Mouse (Mus musculus) myocyte (in vitro differentiated cells): ENCODE data around the gene Vps37b. TPM values are rescaled to one million over a fixed set of nuclear protein-coding genes. Genes with fewer than 3 reads are reported as not detected.

Experiments
- H3K27me3 ChIP-seq: one replicate; pipeline ENCODE4 v1.6.1; 2011; ENCODE audit not compliant: control insufficient read depth, insufficient read depth, insufficient read length
- H3K36me3 ChIP-seq: one replicate; pipeline ENCODE4 v1.6.1; 2011; ENCODE audit not compliant: control insufficient read depth, insufficient read depth
- H3K4me2 ChIP-seq: one replicate; pipeline ENCODE4 v1.6.1; 2011; ENCODE audit warnings: low read depth, control low read depth
- H3K4me3 ChIP-seq: one replicate; pipeline ENCODE4 v1.5.1; 2011; ENCODE audit warnings: mild to moderate bottlenecking, control low read depth, moderate library complexity
- H3K79me2 ChIP-seq: one replicate; pipeline ENCODE4 v1.6.1; 2011; ENCODE audit not compliant: control insufficient read depth, insufficient read depth
- H3ac ChIP-seq: one replicate; pipeline ENCODE4 v1.6.1; 2011; ENCODE audit not compliant: control insufficient read depth, insufficient read length
- CEBPB ChIP-seq: IDR thresholded peaks from 2 replicates; pipeline ENCODE4 v1.6.1; 2011; ENCODE audit warnings: mild to moderate bottlenecking, moderate library complexity; ENCODE audit not compliant: poor library complexity, insufficient read depth, severe bottlenecking
- E2F4 ChIP-seq: IDR thresholded peaks from one replicate; pipeline ENCODE4 v1.6.1; 2011; ENCODE audit warnings: mild to moderate bottlenecking, control low read depth, moderate library complexity; ENCODE audit not compliant: insufficient read depth
- MAX ChIP-seq: IDR thresholded peaks from one replicate; pipeline ENCODE4 v1.6.1; 2011; ENCODE audit warnings: low read depth, mild to moderate bottlenecking, control low read depth
- MYOD1 ChIP-seq, 3 experiments: IDR thresholded peaks; one replicate each; pipeline ENCODE4 v1.6.1; 2011; ENCODE audit warnings: control low read depth in 2 of 3, low read depth in 2 of 3, mild to moderate bottlenecking in 2 of 3, moderate library complexity in 1 of 3; ENCODE audit not compliant: insufficient read length in 2 of 3, control insufficient read depth in 1 of 3
- MYOG ChIP-seq, 3 experiments: IDR thresholded peaks; one replicate each; pipeline ENCODE4 v1.6.1; 2011; ENCODE audit warnings: control low read depth in 2 of 3, low read depth in 2 of 3, mild to moderate bottlenecking in 2 of 3; ENCODE audit not compliant: insufficient read length in 2 of 3, control insufficient read depth in 1 of 3, insufficient read depth in 1 of 3
- POLR2A ChIP-seq: IDR thresholded peaks from one replicate; pipeline ENCODE4 v1.6.1; 2011; ENCODE audit warnings: low read depth, mild to moderate bottlenecking, control low read depth, moderate library complexity; ENCODE audit not compliant: insufficient read length
- POLR2AphosphoS2 ChIP-seq: IDR thresholded peaks from one replicate; pipeline ENCODE4 v1.6.1; 2011; ENCODE audit warnings: low read depth, control low read depth; ENCODE audit not compliant: insufficient read length
- REST ChIP-seq: IDR thresholded peaks from one replicate; pipeline ENCODE4 v1.6.1; 2011; ENCODE audit warnings: mild to moderate bottlenecking, control low read depth, moderate library complexity; ENCODE audit not compliant: insufficient read depth, insufficient read length
- SRF ChIP-seq: IDR thresholded peaks from one replicate; pipeline ENCODE4 v1.6.1; 2011; ENCODE audit warnings: low read depth; ENCODE audit not compliant: control insufficient read depth, insufficient read length
- TCF12 ChIP-seq: IDR thresholded peaks from one replicate; pipeline ENCODE4 v1.6.1; 2011; ENCODE audit warnings: mild to moderate bottlenecking, control low read depth; ENCODE audit not compliant: poor library complexity, insufficient read depth, severe bottlenecking
- TCF3 ChIP-seq: IDR thresholded peaks from one replicate; pipeline ENCODE4 v1.6.1; 2011; ENCODE audit warnings: low read depth, control low read depth; ENCODE audit not compliant: insufficient read length
- USF1 ChIP-seq: IDR thresholded peaks from one replicate; pipeline ENCODE4 v1.6.1; 2011; ENCODE audit warnings: low read depth, mild to moderate bottlenecking, control low read depth, moderate library complexity
- polyA plus RNA-seq: library from polyadenylated mRNA; unstranded; fragments of >200 nt; fragmentation: generic; extraction: Trizol; gene quantifications from one replicate; pipeline ENCODE4 v1.2.1, GENCODE M21; 2012; ENCODE audit warnings: missing spikeins

The Vps37b gene
- polyA plus RNA-seq, 1 experiment: 18.7 TPM

DNA sequence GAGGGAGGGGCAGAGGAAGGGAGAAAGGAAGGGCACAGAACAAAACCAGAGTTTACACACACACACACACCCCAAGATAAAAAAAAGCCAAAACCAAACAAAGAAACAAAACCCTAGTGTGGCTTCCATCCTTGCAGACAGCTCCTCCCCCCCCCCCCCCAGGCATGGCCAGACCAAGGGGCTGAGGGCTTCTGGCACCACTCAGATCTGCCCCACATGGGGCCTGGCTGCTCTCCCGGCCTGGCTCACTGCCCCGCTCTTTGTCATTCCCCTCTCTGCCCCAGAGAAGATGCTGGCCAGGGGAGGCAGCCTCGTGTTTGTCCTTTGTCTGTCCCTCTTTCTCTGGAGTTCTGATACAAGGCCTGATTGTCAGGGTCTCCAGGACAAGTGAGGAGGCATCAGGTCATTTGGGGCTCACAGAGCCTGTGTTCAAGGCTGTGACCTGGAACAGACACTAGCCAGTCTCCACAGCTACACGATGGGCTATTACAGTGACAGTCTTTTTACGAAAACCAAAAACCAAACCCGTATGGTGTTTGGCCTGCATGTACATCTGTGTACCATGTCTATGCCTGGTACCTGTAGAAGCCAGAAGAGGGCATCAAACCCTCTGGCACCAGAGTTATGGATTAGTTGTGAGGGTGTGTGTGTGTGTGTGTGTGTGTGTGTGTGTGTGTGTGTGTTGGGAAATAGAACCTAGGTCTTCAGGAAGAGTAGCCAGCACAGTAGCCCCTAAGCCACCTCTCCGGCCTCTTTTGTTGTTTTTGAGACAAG lies 38.6 kb downstream of the Vps37b start:
- TF ChIP-seq TCF12 (no peak), SRF (no peak), USF1 (no peak), E2F4 (no peak), MAX (no peak), MYOD1 (IDR thresholded peaks at IDR 0.05; ENCODE audit: control insufficient read depth in 1 of 3, insufficient read length in 2 of 3, low read depth in 2 of 3) (no peak), POLR2A (no peak), POLR2AphosphoS2 (no peak), CEBPB (no peak), TCF3 (no peak), REST (no peak), MYOG (IDR thresholded peaks at IDR 0.05; ENCODE audit: control insufficient read depth in 1 of 3, insufficient read depth in 1 of 3, insufficient read length in 2 of 3, low read depth in 2 of 3) (no peak)
- H3K36me3 ChIP-seq: no peaks in the 10 kb centered on the region
- no peak overlapping the region for H3ac ChIP-seq
- H3K4me3 ChIP-seq: no peak overlapping the region
- H3K79me2 ChIP-seq: no peaks in the 10 kb centered on the region
- H3K4me2 ChIP-seq: no peak overlapping the region
- H3K27me3 ChIP-seq: no peaks in the 10 kb centered on the region

- Histone ChIP-seq H3K27me3 (no peaks in the 10 kb centered on the region), H3K4me3 (no peak overlapping the region), H3ac (no peak overlapping the region), H3K36me3 (no peaks in the 10 kb centered on the region), H3K4me2 (peak overlapping the region; percentile 63), H3K79me2 (no peaks in the 10 kb centered on the region)
- TF ChIP-seq POLR2A (no peak), TCF3 (no peak), CEBPB (no peak), MYOD1 (IDR thresholded peaks at IDR 0.05; ENCODE audit: control insufficient read depth in 1 of 3, insufficient read length in 2 of 3, low read depth in 2 of 3) (no peak), POLR2AphosphoS2 (no peak), USF1 (no peak), SRF (no peak), TCF12 (no peak), REST (no peak), E2F4 (no peak), MAX (no peak), MYOG (IDR thresholded peaks at IDR 0.05; ENCODE audit: control insufficient read depth in 1 of 3, insufficient read depth in 1 of 3, insufficient read length in 2 of 3, low read depth in 2 of 3) (no peak)
Measured at GRCm38 (mm10) chr5:123992794-123993193, 39.3 kb downstream of the Vps37b start.

DNA sequence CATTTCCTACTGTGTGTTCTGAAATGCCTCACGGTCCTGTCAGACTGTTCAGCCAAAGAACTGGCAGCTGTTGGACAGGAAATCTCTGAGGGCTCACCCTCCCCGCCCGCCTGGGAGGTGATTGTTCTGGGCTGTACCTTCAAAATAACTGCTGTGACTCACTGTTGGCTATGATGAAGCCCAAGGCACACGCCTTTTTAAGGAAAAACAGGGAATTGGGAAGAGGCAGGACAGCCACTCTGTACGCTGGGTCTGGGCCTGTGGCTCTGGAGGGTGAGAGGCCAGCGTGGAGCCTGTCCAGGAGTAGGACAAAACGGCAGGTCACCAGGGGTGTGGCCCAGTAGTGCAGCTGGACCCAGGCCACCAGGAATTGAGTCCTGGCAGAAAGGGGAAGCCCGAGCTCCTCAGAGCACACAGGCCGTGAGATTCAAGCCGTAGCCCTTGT lies 39.9 kb downstream of the Vps37b start:
- H3K36me3 ChIP-seq: no peaks in the 10 kb centered on the region
- H3ac ChIP-seq: no peak overlapping the region
- H3K4me3 ChIP-seq: no peak overlapping the region
- H3K79me2 ChIP-seq: no peaks in the 10 kb centered on the region
- H3K27me3 ChIP-seq: no peaks in the 10 kb centered on the region
- peak overlapping the region; percentile 63 for H3K4me2 ChIP-seq
- TF ChIP-seq POLR2AphosphoS2 (no peak), TCF12 (no peak), POLR2A (peak; percentile 30), CEBPB (no peak), TCF3 (no peak), USF1 (no peak), MYOG (IDR thresholded peaks at IDR 0.05; ENCODE audit: control insufficient read depth in 1 of 3, insufficient read depth in 1 of 3, insufficient read length in 2 of 3, low read depth in 2 of 3) (peak in 2 of 3 experiments; percentile 48 to 64), MYOD1 (IDR thresholded peaks at IDR 0.05; ENCODE audit: control insufficient read depth in 1 of 3, insufficient read length in 2 of 3, low read depth in 2 of 3) (peak; percentile 42 to 78 (median 78)), SRF (peak; percentile 70), REST (no peak), MAX (no peak)

GRCm38 (mm10) chr5:123991321-123991720 lies 40.7 kb downstream of the Vps37b start:
- no peak overlapping the region for H3ac ChIP-seq
- H3K4me3 ChIP-seq: no peak overlapping the region
- H3K4me2 ChIP-seq: peak overlapping the region; percentile 63
- H3K27me3 ChIP-seq: no peaks in the 10 kb centered on the region
- H3K79me2 ChIP-seq: no peaks in the 10 kb centered on the region
- no peaks in the 10 kb centered on the region for H3K36me3 ChIP-seq
- TF ChIP-seq MAX (no peak), REST (no peak), MYOG (IDR thresholded peaks at IDR 0.05; ENCODE audit: control insufficient read depth in 1 of 3, insufficient read depth in 1 of 3, insufficient read length in 2 of 3, low read depth in 2 of 3) (no peak)
